Mouse (Mus musculus) forebrain, embryonic 13.5 days (tissue): Measurements from ENCODE around the gene Neto2. TPM values are rescaled to one million over a fixed set of nuclear protein-coding genes. Genes with fewer than 3 reads are reported as not detected.
A peak's percentile ranks its signal among the peaks of the same experiment; 100 is the strongest.

Experiments
- ATAC-seq: fragments of 200-750 bp; cut with Nextera tagmentation; 2 replicates; pipeline ENCODE4 v1.8.0; 2017
- H3K27ac ChIP-seq: fragments of 300-500 bp; sonication (generic); 2 replicates; pipeline ENCODE4 v1.5.1; 2015; ENCODE audit warnings: inconsistent platforms, mild to moderate bottlenecking, moderate library complexity
- H3K27me3 ChIP-seq: fragments of 300-500 bp; sonication (generic); 2 replicates; pipeline ENCODE4 v1.6.1; 2015; ENCODE audit warnings: mild to moderate bottlenecking, inconsistent platforms
- H3K36me3 ChIP-seq: fragments of 300-500 bp; sonication (generic); 2 replicates; pipeline ENCODE4 v1.6.1; 2015; ENCODE audit warnings: mild to moderate bottlenecking, inconsistent platforms; ENCODE audit not compliant: poor library complexity, severe bottlenecking
- H3K4me1 ChIP-seq: fragments of 300-500 bp; sonication (generic); 2 replicates; pipeline ENCODE4 v1.6.1; 2015; ENCODE audit warnings: inconsistent platforms
- H3K4me2 ChIP-seq: fragments of 300-500 bp; sonication (generic); 2 replicates; pipeline ENCODE4 v1.6.1; 2015; ENCODE audit warnings: inconsistent platforms, mild to moderate bottlenecking, moderate library complexity
- H3K4me3 ChIP-seq: fragments of 300-500 bp; sonication (generic); 2 replicates; pipeline ENCODE4 v1.5.1; 2015; ENCODE audit warnings: mild to moderate bottlenecking, inconsistent platforms
- H3K9ac ChIP-seq: fragments of 300-500 bp; sonication (generic); 2 replicates; pipeline ENCODE4 v1.6.1; 2015; ENCODE audit warnings: mild to moderate bottlenecking, inconsistent platforms
- H3K9me3 ChIP-seq: fragments of 300-500 bp; sonication (generic); replicated peaks from 2 replicates; pipeline ENCODE4 v1.6.1; 2016; ENCODE audit warnings: inconsistent platforms
- WGBS: fragments of 180-500 bp; shearing (Covaris S2); methylation state at CpG from one replicate; pipeline ENCODE4 v1.1.7; 2015; 5-methylcytosine and 5-hydroxymethylcytosine counted together
- microRNA-seq: library from miRNA; unstranded; fragments of <30 nt; microRNA quantifications from one replicate; pipeline ENCODE4, GENCODE M21; 2016
- polyA plus RNA-seq: library from polyadenylated mRNA; unstranded; fragments of >200 nt; fragmentation: Nextera tagmentation; extraction: Ambion mirVana; gene quantifications from 2 replicates; pipeline ENCODE4 v1.2.1, GENCODE M21; 2015

The Neto2 gene
- polyA plus RNA-seq, 1 experiment from 2014 or later = 35.2 TPM

DNA sequence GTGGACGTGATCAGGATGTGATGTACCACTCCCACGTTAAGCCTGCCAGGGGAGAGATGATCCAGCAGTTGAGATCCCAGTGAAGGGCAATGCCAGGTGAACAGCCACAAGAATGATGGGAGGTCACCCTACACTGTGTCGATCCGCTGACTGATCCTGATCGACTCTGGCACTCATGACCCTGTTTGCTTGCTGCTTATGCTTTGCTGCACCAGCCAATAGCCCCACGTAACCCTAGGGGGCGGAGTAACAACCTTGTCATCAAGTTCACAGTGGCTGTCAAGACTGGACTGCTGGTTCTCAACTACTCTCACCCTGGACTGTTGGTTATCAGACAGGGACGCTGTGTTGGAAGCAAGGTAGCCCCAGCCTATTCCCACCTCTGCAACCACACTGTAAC lies 99.0 kb downstream of the Neto2 start:
- no peak overlapping the region for H3K27ac ChIP-seq
- WGBS = 85% methylated on average over 8 of the region's 8 CpGs
- ATAC-seq = no peak

GRCm38 (mm10) chr8:85597413-85598191 lies 103.1 kb downstream of the Neto2 start:
- 70% methylated on average over 8 of the region's 8 CpGs for WGBS

More for the DNA sequence above, 99.0 kb downstream of the Neto2 start:
- Histone ChIP-seq H3K36me3 (no peaks in the 10 kb centered on the region), H3K4me1 (no peaks in the 10 kb centered on the region), H3K9me3 (no peaks in the 10 kb centered on the region), H3K27me3 (no peaks in the 10 kb centered on the region), H3K9ac (no peak overlapping the region), H3K4me2 (no peak overlapping the region), H3K4me3 (no peak overlapping the region)

DNA sequence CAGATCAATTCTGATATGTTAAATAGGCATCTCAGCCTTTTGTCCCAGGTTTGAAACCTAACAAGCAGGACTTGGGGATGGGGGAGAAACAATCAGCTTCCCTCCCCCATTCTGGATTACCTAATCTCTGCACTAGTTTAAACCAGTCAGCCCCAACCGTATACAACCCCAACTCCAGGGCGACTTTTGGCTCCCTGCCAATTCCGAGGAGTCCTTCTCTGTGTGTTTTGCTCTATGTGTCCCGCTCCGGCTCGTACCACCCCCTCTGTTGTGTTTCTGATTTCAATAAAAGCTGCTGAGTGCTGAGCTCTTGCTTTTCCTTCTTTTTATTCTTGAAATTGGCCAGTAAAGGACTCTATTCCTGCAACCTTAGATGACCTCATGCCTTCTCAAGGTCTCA lies 105.3 kb downstream of the Neto2 start:
- no peaks in the 10 kb centered on the region for H3K27me3 ChIP-seq
- H3K36me3 ChIP-seq = no peaks in the 10 kb centered on the region
- H3K27ac ChIP-seq = no peak overlapping the region
- H3K4me3 ChIP-seq = no peak overlapping the region
- ATAC-seq = peak; percentile 70; the same call in 1 of the 2 replicates
- H3K9ac ChIP-seq = no peak overlapping the region
- peaks cover 6% of the 10 kb centered on the region for H3K4me1 ChIP-seq
- H3K4me2 ChIP-seq = peak overlapping the region; percentile 30; the same call in 1 of the 2 replicates
- H3K9me3 ChIP-seq = no peaks in the 10 kb centered on the region
- 22% methylated on average over 6 of the region's 6 CpGs for WGBS

More at GRCm38 (mm10) chr8:85597413-85598191, 103.1 kb downstream of the Neto2 start:
- Histone ChIP-seq H3K4me1 (peaks cover 6% of the 10 kb centered on the region), H3K27me3 (no peaks in the 10 kb centered on the region), H3K9me3 (no peaks in the 10 kb centered on the region), H3K9ac (no peak overlapping the region), H3K4me3 (no peak overlapping the region), H3K4me2 (no peak overlapping the region), H3K36me3 (no peaks in the 10 kb centered on the region), H3K27ac (no peak overlapping the region)
- no peak for ATAC-seq

GRCm38 (mm10) chr8:85594983-85595382 lies 105.7 kb downstream of the Neto2 start:
- 45% methylated on average over 3 of the region's 3 CpGs for WGBS
- ATAC-seq = no peak
- no peaks in the 10 kb centered on the region for H3K9me3 ChIP-seq

DNA sequence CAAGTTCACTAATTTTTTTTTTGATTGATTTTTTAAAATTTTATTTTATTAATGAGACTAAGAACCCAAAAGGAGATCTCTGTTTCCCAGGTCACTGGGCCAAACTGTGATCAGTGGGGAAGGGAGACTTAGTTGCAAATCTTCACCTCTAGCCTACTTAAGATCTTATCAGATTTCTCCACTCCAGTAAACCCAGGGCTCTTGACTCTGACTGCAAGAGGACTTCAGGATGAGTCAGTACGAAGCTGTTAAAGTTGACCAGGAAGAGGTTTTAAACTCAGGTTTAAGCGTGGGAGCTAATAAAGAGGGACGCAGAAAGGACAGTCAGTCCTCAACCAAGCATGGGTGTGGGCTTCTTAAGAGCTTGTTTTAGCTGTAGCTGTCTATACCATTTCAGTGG lies 107.4 kb downstream of the Neto2 start:
- Histone ChIP-seq H3K4me3 (no peak overlapping the region), H3K4me2 (no peak overlapping the region), H3K9ac (no peak overlapping the region), H3K4me1 (peaks cover 6% of the 10 kb centered on the region), H3K27ac (no peak overlapping the region), H3K27me3 (no peaks in the 10 kb centered on the region), H3K9me3 (no peaks in the 10 kb centered on the region), H3K36me3 (no peaks in the 10 kb centered on the region)
- WGBS = 95% methylated on average over 3 of the region's 3 CpGs
- ATAC-seq = no peak

More at GRCm38 (mm10) chr8:85594983-85595382, 105.7 kb downstream of the Neto2 start:
- H3K4me3 ChIP-seq = no peak overlapping the region
- H3K36me3 ChIP-seq = no peaks in the 10 kb centered on the region
- peak overlapping the region; percentile 30; the same call in 1 of the 2 replicates for H3K4me2 ChIP-seq
- H3K9ac ChIP-seq = no peak overlapping the region
- H3K4me1 ChIP-seq = peaks cover 6% of the 10 kb centered on the region
- no peaks in the 10 kb centered on the region for H3K27me3 ChIP-seq
- H3K27ac ChIP-seq = no peak overlapping the region

DNA sequence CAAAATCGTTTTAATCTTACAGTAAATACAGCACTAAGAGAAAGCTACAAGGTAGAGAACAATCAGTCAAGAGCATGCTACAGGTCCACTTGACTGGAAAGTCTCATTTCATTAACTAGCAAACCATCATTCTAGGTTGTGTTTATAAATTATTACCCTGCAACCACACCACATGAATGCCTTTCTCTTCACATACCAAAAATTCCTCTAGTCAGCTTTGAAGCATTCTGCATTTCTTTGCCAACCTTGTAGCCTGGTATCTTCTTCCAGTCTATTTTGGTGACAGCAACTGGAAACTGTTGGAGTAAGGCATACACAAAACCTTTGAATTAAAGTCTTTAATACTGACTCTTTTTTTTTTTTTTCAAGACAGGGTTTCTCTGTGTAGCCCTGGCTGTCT lies 109.2 kb downstream of the Neto2 start:
- Histone ChIP-seq H3K4me2 (no peak overlapping the region), H3K4me3 (no peak overlapping the region), H3K27ac (no peak overlapping the region), H3K9ac (no peak overlapping the region), H3K27me3 (no peaks in the 10 kb centered on the region), H3K4me1 (peaks cover 6% of the 10 kb centered on the region), H3K9me3 (no peaks in the 10 kb centered on the region), H3K36me3 (no peaks in the 10 kb centered on the region)
- ATAC-seq = no peak
- WGBS = 92% methylated on average over 1 of the region's 1 CpGs

DNA sequence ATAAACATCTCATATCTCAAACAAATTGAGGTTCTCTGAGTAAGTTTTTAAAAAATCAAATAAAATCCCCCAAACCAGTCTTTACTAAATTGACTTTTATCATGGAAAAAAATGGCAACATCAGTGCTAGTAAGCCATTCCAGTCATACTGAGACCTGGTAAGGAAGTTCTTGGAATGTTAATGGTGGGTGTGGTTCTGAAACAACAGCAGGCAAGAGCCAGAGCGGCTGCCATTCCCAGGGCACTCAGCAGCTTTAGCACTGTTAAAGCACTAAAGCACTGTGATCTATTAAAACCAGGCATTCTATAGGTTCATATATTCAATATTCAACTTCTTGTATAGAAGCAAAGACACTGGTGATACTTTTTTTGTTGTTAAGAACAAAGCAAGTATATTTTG lies 110.5 kb downstream of the Neto2 start:
- no peak overlapping the region for H3K4me3 ChIP-seq
- 89% methylated on average over 1 of the region's 1 CpGs for WGBS
- ATAC-seq = no peak
- H3K9me3 ChIP-seq = no peaks in the 10 kb centered on the region
- H3K27me3 ChIP-seq = no peaks in the 10 kb centered on the region
- H3K9ac ChIP-seq = no peak overlapping the region
- H3K4me1 ChIP-seq = peaks cover 1% of the 10 kb centered on the region
- H3K4me2 ChIP-seq = no peak overlapping the region
- H3K27ac ChIP-seq = no peak overlapping the region
- no peaks in the 10 kb centered on the region for H3K36me3 ChIP-seq

DNA sequence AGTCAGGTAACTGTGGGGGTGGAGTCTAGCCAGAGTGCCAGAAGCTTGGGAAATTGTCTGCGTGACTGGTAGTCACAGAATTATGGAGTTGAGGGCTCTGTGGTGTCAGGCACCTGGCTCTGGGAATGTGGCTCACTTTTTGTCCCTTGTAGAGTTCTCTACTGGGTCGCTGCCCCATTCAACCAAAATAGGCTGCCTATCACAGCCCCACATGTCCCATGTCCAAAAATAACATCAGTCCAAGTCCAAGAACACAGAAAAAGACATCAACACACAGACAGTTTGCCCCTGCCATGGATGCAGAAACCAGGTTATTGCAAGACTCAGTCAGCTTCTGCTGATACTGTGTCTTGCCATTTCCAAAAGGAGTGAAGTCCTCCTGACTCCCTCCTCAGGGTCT lies 112.1 kb downstream of the Neto2 start:
- H3K4me1 ChIP-seq = no peaks in the 10 kb centered on the region
- no peaks in the 10 kb centered on the region for H3K36me3 ChIP-seq
- 78% methylated on average over 2 of the region's 2 CpGs for whole genome bisulfite sequencing
- no peak overlapping the region for H3K9ac ChIP-seq
- no peak overlapping the region for H3K4me3 ChIP-seq
- ATAC-seq = no peak
- H3K27ac ChIP-seq = no peak overlapping the region
- no peak overlapping the region for H3K4me2 ChIP-seq
- H3K27me3 ChIP-seq = no peaks in the 10 kb centered on the region
- no peaks in the 10 kb centered on the region for H3K9me3 ChIP-seq

Small RNA genes within 50 kb of the gene (microRNA-seq; reads per million reads assigned to microRNA genes)
- gene Mir8109 = not detected

Other genes with a start within 250 kb of the Neto2 start
- 30.2 and 32.9 TPM in 2 replicates for gene Gpt2, start 208.3 kb downstream of the Neto2 start, polyA plus RNA-seq
- 167 and 177 TPM in 2 replicates for gene Dnaja2, start 145.6 kb downstream of the Neto2 start, polyA plus RNA-seq
- 105 and 118 TPM in 2 replicates for gene Itfg1, start 140.0 kb upstream of the Neto2 start, polyA plus RNA-seq
- 31.9 and 38.8 TPM in 2 replicates for gene Phkb, start 140.0 kb upstream of the Neto2 start, polyA plus RNA-seq